Mouse (Mus musculus): ENCODE measurements around the gene St5.

Gene St5

GRCm38 (mm10) chr7:109695339-109695726, 8.1 kb downstream of the St5 start:
- DNase-seq: no peak

- DNase-seq: no peak
Observed at GRCm38 (mm10) chr7:109694576-109695338, 8.6 kb downstream of the St5 start.

GRCm38 (mm10) chr7:109690961-109691360, 12.4 kb downstream of the St5 start:
- DNase-seq: no peak

GRCm38 (mm10) chr7:109690101-109690500, 13.3 kb downstream of the St5 start:
- DNase-seq: no peak

GRCm38 (mm10) chr7:109686585-109687128, 16.7 kb downstream of the St5 start:
- no peak for DNase-seq

- no peak for DNase-seq
Observed at GRCm38 (mm10) chr7:109680879-109681278, 22.5 kb downstream of the St5 start.

GRCm38 (mm10) chr7:109680284-109680683, 23.1 kb downstream of the St5 start:
- DNase-seq: no peak

- DNase-seq: no peak
Observed at GRCm38 (mm10) chr7:109674944-109675628, 28.3 kb downstream of the St5 start.

- peak; percentile 69 for DNase-seq
Observed at GRCm38 (mm10) chr7:109671581-109672471, 31.6 kb downstream of the St5 start.

- no peak for DNase-seq
Observed at GRCm38 (mm10) chr7:109669426-109670170, 33.8 kb downstream of the St5 start.

GRCm38 (mm10) chr7:109666664-109667063, 36.7 kb downstream of the St5 start:
- DNase-seq: no peak

- no peak for DNase-seq
Observed at GRCm38 (mm10) chr7:109662626-109663025, 40.8 kb downstream of the St5 start.

- DNase-seq: no peak
Observed at GRCm38 (mm10) chr7:109659278-109659677, 44.1 kb downstream of the St5 start.

GRCm38 (mm10) chr7:109657884-109658283, 45.5 kb downstream of the St5 start:
- no peak for DNase-seq

- no peak for DNase-seq
Observed at GRCm38 (mm10) chr7:109654871-109655270, 48.5 kb downstream of the St5 start.

GRCm38 (mm10) chr7:109648812-109649594, 54.4 kb downstream of the St5 start:
- no peak for DNase-seq

GRCm38 (mm10) chr7:109646574-109646973, 56.8 kb downstream of the St5 start:
- DNase-seq: no peak

- no peak for DNase-seq
Observed at GRCm38 (mm10) chr7:109643305-109643994, 60.0 kb downstream of the St5 start.

- DNase-seq: no peak
Observed at GRCm38 (mm10) chr7:109641963-109642362, 61.4 kb downstream of the St5 start.

GRCm38 (mm10) chr7:109641102-109641501, 62.3 kb downstream of the St5 start:
- no peak for DNase-seq

GRCm38 (mm10) chr7:109637391-109637790, 66.0 kb downstream of the St5 start:
- no peak for DNase-seq

Measured in cerebellum, adult 9-11 months (tissue).